Mouse (Mus musculus): ENCODE measurements around the gene Rreb1.

The Rreb1 gene

DNA sequence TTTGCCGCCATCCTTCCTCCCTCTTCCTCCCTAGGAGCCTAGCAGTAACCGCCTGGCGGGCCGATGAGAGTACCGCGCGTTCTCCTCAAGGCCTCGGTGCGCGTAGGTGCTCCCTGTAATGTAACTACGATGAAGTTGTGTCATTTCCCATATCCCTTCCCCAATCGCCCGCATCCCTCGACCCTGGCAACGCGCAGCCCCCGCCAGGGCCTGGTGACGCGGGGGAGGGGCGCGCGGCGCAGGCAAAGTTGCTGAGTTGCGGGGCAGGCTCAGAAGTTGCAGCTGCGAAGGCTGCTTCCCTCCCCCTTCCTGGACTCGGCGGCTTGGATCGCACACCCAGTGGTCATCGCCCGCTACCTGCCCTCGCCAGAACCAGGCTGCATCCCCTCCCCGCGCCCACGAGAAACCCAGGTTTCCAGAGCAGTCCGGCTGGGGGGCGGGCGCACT is at the start of gene Rreb1:
TSS of gene Rreb1 (plus strand) at position 254 of the 447 bp plus-strand sequence.
- peak; percentile 33 to 41 for DNase-seq (ENCODE audit: low spot score in 2 of 2)

DNA sequence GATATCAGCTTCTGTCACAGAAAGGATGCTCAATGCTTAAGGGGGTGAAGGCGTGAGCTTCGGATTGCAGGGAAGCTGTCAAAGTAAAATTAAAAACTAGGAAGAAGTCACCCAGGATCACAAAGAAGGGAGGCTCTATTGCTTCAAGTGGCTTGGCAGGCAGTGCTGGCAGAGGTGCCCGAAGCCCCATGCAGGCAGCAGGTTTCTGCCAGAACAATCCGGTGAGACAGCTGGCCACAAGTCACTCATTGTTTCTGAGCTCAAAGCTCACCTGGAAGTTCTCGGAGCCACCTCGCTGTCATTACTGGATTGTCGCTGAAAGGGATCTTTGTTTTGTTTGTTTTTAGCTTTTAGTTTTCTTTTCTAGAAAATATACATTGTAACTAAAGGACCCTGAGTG is 49.6 kb upstream of the Rreb1 start:
- peak; percentile 6 to 8 for DNase-seq (ENCODE audit: low spot score in 2 of 2)

DNA sequence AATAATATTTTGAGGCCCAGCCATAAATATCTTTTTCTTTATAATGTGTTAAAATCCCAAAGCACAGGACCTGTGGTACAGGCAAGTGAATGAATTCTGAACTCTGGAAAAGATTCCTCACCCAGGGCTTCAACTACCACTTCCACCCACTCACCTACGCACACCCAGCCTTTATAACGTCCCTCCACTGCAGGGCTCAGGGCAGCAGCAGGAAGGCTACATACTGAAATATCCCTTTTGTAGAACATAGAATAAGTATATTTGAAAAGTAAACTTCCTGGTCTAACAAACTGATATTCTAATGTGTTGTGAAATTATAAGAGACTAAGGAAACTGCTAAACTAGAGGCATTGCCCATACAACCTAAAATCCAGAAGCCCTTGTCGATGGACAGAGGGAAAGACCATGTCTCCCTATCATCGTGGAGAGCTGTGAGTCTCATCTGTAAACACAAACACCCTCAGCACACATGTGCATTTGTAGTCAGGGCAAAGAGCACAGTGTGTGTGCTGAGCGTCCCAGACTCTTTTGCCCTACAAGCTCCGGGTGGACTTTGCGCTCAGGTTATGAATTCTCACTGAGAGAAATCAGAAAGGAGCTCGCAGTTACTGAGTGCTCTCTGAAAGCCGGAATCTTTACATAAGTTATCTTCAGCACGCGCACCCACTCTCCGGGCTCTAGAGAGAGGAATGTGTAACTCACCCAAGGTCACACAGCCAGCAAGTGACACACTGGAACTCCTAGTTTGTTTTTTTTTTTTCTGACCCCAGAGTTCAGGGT is 46.1 kb upstream of the Rreb1 start:
- DNase-seq (ENCODE audit: low spot score in 2 of 2): no peak

DNA sequence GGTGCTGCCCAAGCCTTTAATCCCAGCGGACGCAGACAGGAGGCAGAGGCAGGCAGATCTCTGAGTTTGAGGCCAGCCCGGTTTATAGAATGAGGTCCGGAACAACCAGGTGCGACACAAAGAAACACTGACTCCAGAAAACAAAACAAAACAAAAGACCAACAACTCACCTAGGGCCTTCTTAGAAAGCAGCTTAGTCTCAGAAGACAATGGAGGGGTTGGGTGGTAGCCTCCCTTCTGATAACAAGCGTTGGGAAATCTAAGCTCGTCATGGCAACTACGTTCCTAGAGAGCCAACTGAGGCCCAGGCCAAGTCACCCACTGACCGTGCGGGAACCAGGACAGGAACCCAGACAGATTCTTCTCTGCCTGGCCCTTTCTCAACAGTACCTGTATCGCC is 43.7 kb upstream of the Rreb1 start:
- DNase-seq (ENCODE audit: low spot score in 2 of 2): no peak

DNA sequence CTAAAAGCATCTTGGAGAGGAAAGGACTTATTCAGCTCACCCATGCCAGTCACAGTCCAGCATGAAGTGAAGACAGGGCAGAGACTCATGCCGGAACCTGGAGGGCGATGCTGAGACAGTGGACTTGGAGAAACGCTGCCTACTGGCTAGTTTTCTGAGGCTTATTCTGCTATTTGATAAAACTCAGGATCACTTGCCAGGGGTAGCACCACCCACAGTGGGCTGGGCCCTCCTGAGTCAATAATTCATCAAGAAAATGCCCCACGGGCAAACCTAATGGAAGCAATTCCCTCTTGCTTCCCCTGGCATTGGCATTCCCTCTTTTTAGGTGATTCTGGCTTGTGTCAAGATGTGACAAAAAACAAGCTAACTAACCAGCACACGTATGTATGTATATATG is 38.1 kb upstream of the Rreb1 start:
- DNase-seq (ENCODE audit: low spot score in 2 of 2): no peak

DNA sequence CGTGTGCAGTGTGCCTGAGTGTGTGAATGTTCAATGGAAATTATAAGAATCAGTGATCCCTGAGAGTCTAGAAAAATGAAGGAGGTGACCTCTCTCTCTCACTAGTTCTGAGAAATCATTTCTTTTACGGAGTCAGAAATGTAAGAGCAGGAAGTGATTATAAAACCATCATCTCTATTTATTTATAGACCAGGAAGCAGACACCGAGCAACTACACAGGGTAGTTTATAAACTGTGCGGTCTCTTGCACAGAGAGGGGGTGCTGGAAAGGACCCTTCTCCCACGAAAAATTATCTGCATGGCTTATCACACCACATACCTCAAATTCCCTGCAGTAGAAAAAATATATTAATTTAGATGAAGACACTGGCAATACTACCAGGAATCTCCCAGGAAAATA is 37.4 kb upstream of the Rreb1 start:
- DNase-seq (ENCODE audit: low spot score in 2 of 2): no peak

DNA sequence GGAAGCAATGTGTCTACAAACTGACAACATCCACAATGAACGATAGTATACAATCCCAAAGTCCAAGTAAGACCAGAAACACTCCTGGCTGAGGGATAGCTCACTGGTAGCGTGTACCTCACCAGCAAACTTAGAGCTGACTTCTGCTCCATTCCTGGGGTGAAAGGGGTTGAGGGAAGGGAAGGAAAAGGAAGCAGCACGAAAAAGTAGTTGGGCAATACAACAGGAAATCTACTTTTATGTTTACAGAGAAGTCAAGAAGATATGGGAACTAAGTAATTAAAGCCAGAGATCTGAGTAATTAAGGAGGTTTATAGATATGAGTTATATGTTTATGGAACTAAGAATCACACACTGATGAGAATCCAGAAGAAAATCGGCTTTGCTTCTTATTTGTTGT is 36.0 kb upstream of the Rreb1 start:
- DNase-seq (ENCODE audit: low spot score in 2 of 2): no peak

DNA sequence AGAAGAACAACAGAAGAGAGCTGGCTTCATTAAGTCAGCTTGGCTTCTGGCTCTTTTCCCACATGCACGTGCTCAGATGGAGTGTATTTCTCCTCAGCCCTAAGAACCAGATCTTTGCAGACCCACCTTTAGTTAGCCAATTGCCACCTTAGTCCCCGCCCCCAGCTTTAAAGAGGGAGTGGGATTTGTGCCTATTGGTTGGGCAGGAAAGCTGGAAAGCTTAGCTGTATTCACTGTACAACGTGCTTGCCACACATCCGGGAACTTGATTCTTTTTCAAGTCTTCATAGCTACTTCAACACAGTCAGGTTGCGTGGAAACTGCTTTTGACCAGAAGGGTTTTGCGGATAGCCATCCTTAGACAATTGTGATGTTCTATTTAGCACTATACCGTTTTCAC is 30.7 kb upstream of the Rreb1 start:
- no peak for DNase-seq (ENCODE audit: low spot score in 2 of 2)

DNA sequence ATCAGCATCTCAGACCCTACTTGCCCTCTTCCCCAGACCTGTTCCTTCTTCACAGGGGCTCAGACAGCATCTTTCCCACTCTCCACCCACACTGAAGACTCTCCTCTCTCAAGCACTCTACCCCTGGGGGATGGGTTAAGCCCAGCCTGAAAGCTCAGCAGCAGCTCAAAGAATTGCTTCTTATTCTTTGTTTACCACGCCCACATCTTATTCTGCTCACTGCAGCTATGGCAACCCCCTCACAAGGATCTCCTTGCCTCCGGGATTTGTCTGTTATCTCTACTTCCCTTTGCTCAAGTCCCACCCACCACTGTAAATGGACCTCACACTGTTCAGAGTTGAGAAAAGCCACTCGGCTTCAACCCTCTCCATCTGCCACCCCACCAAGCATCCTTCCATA is 28.7 kb upstream of the Rreb1 start:
- no peak for DNase-seq (ENCODE audit: low spot score in 2 of 2)

DNA sequence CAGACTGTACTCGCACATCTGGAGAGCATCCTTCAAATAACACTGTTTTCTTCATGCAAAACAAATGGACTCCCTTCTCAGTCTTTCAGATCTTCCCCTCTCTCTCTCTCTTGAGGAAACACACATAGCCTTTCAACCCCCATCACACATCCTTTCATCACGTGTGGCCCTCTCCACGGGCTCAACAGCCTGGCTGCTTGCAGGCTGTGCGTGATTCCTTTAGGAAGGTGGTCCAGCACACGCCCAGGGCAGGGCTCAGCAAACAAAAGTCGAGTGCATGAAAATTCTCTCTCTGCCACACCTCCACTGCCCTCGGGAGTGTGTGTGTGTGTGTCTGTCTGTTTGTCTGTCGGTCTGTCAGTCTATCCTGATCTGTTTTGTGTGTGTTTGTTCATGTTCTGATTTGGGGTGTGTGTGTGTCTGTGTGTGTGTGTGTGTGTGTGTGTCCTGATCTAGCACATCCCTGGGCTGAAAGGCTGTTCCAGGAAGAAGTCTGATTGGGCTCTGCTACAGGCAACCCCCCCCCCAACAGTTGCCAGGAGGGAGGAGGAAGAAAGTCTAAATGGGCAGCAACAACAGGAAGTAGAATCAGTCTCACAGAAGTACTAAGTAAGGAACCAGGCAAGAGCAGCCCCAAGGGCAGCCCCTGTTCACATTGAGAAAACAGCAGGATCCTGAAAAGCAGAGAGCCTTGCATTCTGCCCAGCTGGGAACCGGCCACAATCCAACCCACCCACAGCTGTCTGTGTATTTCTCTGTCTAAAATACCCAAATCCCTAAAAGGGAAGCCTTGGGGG is 26.8 kb upstream of the Rreb1 start:
- DNase-seq (ENCODE audit: low spot score in 2 of 2): peak; percentile 15 to 44

DNA sequence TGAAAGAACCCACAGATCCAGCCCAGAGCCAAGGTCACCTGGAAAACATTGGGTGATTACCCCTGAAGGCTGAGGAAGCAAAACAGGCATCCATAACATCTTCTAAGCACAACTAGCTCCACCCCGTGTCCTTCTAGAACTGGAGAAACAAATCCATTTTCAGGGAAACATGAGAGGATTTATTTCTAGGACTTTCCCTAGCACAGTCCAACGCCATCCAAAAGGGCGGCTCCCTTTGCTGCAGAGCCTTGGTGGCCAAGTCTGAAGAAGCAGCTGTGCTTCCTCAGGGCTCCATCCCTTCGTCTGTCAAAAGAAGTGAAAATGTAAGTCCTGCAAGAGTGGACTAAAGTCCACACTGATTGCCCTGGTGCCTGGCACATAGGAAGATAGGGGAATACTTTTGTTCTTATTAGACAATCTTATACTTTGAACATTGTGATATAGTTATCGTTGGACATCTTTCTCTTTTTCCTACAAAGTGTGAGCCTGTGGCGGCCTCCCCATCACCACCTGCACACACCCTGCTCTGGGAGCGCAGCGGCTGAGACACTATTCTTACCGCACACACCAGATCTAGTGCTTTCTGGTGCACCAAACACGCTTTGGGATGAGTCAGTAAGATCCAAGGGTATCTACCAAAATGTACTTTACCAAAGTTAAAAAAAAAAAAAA is 18.7 kb upstream of the Rreb1 start:
- no peak for DNase-seq (ENCODE audit: low spot score in 2 of 2)

DNA sequence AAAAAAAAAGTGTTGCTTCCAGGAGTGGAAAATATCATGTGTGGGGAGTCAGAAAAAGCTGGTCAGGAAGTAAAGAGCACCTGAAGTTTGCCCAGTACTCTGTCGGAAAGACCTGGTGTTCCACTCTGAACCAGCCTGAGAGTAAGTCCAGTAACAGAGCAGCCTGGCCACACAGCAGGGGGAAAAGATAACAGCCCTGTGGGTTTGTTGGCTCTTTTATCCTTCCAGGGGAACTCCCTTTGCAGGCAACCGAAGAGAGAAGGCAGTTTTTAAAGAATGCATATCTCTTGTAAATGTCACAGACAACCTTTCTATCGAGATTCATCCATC is 18.2 kb upstream of the Rreb1 start:
- no peak for DNase-seq (ENCODE audit: low spot score in 2 of 2)

DNA sequence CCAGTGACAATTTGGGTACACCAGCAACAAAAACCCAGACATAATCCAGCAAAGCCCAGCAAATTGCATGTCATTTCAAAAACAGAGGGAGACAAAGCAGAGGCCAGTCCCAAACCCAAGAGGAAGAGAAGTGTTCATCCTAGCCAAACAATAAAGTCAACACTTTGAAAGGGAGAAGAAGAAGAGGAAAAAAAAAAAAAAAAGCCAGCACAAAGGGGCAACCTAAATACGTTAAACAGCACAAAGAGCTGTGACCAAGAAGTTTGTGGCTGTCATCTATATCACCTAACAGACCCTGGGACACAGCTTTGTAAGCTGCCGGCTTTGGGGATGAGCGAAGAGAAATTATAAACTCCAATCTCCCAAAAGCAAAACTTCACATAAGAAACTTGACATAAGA is 17.8 kb upstream of the Rreb1 start:
- DNase-seq (ENCODE audit: low spot score in 2 of 2): no peak

DNA sequence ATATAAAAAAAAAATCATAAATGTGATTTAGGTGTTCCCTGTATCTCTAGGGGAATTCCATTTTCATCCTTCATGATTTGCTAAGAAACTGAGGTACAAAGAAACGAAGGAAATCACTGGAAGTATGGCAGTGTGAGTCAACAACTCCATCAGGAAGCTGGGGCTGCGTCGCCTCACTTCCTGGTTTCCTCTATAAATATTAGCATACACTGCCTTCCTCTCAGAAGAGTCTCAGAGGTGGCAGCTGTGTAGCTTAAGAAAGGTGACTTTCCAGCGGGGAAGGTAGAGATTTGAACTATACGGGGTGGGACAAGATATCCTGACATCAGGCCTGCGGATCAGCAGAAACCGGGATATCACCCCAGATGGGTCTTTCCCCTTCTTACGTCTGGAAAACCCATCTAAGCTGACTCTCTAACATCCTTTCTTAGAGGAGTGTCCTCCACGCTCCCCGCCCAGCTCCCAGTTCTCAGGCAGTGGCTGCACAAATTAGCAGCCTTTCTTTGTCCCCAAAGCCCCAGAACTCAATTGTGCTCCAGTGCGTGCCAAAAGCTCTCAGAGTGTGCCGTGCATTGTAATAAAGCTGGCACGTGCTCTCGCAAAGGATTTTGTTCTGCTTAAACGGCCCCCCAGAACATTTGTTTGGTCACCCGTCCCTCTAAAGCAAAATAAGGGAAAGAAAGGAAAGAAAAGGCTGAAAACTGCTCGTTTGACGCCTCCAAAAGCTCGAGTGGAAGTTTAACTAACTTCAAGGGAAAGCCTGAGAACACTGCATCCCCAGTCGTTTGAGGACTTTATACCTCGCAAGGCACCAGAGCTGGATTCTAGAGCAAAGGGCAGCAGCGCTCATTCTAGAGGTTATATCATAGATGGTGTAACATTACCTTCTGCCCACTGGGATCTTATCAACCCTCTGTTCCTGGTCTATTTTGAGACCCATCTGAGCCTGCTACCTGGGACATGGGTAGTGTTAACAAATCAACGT is 17.0 kb upstream of the Rreb1 start:
- peak; percentile 65 to 68 for DNase-seq (ENCODE audit: low spot score in 2 of 2)

DNA sequence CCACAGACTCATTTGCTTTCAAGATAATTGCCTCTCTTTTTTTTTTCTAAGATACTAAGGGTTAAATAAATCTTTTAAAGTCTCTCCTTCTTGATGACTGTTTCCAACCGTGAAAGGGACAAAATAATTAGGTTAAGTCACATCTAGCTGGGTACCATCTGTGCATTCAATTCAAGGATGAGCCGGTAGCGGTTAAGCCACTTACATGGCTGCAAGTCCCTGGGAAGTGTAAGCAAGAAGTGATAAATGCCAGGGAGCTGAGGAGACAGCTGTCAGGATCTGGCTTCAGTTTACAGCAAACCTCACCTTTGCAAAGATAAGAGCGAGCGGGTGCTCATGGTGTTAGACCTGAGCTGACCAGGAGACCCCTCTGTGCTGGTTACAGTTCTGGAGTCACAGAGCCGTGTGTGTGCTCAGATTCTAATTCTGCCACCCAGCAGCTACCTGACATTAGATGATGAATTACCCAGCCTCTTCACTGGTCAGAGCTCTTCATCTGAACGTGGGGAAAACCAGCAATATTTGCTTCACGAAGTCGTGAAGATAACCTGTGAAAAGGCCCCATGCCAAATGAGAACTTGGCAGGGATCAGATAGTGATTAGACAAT is 14.3 kb upstream of the Rreb1 start:
- DNase-seq (ENCODE audit: low spot score in 2 of 2): no peak

DNA sequence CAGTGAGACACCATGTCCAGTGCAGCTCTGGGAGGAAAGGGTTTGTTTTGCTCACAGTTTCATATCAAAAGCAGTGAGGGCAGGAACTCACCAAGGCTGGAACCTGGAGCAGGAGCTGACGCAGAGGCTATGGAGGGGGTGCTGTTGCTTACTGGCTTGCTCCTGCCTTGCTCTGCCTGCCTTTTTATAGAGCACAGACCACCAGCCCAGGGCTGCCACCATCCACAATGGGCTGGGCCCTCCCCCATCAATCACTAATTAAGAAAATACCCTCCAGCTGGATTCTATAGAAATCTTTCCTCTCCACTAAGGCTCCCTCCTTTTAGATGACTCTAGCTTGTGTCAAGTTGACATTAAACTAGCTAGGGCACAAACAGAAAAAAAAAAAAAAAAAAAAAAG is 8.4 kb upstream of the Rreb1 start:
- DNase-seq (ENCODE audit: low spot score in 2 of 2): no peak

DNA sequence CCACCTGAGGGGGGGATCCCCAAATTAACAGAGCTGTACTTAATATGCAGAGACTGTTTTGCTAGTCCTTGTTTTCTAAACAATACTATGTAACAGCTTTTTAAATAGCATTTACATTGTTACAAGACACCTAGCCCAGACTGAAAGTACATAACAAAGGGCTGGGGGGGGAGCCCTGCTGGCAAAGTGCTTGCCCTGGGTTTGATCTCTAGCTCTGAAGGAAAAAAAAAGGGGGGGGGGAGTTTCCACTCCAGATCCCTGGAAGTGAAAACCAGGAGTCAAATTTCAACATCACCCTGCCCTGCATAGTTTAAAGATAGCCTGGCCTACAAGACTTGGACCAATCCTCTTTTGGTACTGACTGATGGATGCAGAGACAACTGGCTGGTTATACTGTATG is 4.7 kb upstream of the Rreb1 start:
- DNase-seq (ENCODE audit: low spot score in 2 of 2): no peak

DNA sequence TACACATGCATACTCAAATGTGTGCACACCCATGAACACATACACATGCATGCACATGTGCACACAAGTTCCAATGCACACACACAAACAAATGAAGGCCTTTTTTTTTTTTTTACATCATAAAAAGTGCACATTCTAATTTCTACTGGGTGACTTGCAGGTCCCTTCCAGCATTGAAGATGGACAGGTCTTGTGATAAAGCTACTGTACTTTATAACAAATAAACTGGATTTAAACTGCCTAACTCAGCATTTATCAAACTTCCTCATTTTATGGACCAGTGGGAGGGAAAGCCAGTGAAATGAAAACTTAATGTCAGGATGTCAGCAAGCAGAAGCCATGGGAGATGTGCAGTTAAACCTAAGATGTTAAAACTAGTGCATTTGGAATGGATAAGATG is 1.5 kb upstream of the Rreb1 start:
- DNase-seq (ENCODE audit: low spot score in 2 of 2): peak in 1 of 2 experiments; percentile 11

DNA sequence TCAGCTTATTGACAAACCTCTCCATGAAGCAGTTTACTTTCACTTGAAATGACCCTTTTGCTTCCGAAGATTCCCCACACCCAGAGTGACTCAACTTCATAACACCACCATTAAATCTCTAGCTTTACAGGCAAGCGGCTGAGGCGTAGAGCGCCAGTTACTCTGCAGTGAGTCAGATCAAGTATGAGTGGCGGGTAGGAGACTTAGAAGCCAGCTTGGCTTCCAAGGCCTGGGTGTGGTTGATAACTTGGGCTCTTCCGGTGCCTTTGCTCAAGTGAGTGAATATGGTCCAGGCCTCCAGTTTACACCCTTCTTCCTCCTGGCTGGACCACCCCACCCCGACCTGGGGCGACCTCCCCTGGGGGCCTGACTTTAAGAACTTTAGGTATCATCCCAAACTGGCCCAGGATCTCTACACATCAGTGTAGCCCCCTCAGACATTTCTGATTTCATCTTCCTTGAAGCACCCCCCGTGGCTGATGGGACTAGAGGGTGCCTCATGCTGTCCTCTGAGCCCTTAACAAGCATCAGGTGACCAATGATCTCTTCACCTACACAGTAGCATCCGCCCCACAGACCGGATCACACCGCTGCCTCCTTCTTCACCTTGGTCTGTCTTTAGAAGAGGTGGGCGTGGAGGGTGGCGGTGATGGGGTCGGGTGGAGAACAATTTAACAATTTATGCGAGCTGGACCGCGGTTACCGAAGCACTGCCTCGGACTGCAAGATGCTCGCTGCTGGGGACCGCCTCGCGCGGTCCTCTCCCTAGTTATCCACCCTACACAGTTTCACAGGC is 651 bp upstream of the Rreb1 start:
- DNase-seq (ENCODE audit: low spot score in 2 of 2): no peak

DNA sequence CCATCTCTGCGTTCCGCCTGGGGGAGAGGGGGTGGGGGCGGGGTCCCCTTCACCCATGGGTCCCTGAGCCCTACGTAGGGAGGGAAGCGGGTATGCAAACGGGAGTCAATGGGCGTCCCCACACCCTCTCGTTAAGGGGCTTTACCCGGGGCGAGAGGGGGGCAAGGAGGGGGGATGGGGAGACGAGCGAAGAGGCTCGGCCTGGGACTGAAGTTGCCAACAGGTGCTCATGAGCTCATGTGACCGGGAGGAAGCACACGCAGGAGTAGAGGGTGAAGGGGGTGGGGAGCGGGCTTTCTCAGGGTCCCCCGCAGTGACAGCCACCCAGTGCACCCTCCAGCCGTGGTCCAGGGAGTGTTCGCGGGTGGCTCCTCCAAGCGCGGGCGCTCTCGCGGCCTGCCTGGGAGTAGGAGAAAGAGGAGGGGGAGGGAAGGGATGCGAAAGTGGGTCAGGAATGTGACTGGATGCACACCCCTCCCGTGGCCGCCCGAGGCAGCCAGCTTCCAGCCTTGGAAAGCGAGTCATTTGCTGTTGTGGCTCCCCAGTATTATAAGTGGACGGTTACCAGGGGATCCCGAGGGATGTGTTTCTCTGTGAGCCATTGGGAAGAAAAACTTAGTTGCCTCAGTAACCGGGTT is 513 bp downstream of the Rreb1 start:
- peak; percentile 29 to 48 for DNase-seq (ENCODE audit: low spot score in 2 of 2)
